Mouse (Mus musculus): Measurements from ENCODE around the gene Gfap. TPM values are rescaled to one million over a fixed set of nuclear protein-coding genes. Genes with fewer than 3 reads are reported as not detected.

The Gfap gene
- 0.09 and 0.10 TPM in 2 replicates for polyA plus RNA-seq (2016; fragmentation: Nextera tagmentation; extraction: Ambion mirVana)

DNA sequence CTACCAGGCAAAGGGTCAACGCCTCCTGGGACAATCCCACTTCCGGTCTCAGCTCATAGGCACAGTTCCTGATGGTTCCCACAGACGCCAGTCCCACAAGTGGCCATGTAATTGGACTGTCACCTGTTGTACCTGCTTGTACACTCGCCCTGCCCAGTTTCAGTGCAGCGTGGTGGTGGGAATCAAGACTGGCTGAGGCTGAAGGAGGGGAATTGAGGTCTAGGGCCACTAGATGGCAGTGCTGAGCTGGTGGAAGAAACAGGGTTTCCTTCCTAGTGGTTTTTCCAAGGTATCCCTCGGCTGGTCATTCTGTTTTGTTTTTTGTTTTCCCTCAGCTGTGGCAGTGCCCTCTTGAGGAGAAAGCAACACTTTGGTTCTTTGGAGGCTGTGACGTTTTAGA lies at the start of gene Gfap:
Gfap (minus strand) TSS at position 150 of the 400 bp plus-strand sequence.
- Histone ChIP-seq H3K4me3 (no peak within 1 kb of the TSS), H3K27me3 (ENCODE audit: poor library complexity, severe bottlenecking) (peaks cover 30% of the 10 kb centered on the region), H3K27ac (no peak within 1 kb of the TSS), H3K9me3 (no peaks in the 10 kb centered on the region), H3K4me1 (peaks cover 48% of the 10 kb centered on the region), H3K36me3 (replicated peaks) (peaks cover 18% of the 10 kb centered on the region)
- 13% methylated on average over 7 of the region's 7 CpGs for WGBS
- peak; percentile 85 for DNase-seq (ENCODE audit: extremely low spot score, low spot score)

DNA sequence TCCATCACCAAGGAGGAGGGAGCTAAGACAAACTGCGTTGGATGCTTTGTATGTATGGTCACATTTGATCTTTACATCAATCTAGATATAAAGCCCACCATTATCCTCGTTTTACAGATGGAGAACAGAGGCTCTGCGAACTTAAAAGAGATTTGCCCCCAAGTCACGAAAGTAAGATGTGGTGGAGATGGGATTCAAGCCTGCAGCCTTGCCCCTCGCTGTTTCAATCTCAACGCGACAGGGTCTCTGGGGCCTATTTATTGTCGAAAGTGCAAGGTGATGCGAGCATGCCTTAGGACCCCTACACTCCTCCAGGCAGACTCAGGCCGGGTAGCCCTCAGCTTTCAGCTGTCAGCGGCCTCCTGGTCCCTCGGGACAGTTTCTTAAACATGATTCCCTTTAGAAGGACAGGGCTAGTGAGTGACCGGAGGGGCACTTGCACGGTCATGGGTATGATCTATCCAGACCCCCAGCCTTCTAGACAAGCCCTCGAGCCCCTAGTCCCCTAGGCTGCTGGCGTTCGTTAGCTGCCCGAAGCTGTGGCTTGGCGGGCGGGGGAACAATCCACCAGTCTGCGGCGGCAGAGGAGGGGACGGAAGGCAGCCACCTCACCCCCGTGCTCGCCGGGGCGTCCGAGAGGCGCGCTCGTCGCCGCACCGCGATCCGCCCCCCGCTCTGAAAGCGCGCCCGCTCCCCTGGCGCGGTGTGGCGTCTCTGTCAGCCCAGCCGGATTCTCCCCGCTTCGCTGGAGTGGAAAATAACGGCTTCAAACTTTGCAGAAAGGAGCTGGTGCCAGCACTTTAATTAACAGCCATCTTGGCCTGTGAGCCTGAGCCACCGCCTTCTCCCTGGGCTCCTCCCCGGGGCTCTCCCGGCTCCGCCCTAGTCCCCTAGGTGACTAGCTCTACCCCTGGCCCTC lies 47.6 kb upstream of the Gfap start:
- H3K27ac ChIP-seq = peak overlapping the region; percentile 86
- peaks cover 65% of the 10 kb centered on the region for H3K4me1 ChIP-seq
- peak; percentile 50 for DNase-seq (ENCODE audit: extremely low spot score, low spot score)
- under 1% methylated on average over 51 of the region's 51 CpGs for WGBS
- H3K36me3 ChIP-seq (replicated peaks) = no peaks in the 10 kb centered on the region
- H3K9me3 ChIP-seq = no peaks in the 10 kb centered on the region
- peaks cover 100% of the 10 kb centered on the region for H3K27me3 ChIP-seq (ENCODE audit: poor library complexity, severe bottlenecking)
- H3K4me3 ChIP-seq = peak overlapping the region; percentile 61

DNA sequence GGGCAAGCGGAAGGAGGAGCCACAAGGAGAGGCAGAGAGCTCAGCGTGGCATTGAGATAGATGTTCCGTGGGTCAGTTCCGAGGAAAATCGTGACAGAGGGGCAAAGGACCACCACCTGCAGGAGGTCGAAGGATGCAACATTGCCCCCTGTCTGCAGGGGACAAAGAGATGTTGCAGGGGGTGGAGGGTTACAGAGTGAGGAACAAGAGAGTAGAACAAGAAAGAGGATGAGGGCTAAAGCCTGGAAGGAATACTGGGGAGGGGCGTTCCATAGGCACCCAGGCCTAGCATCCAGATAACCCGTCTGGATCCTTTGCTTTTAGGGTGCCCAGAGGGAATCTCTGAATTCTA lies 46.3 kb upstream of the Gfap start:
- DNase-seq (ENCODE audit: extremely low spot score, low spot score) = no peak
- Histone ChIP-seq H3K4me1 (peaks cover 54% of the 10 kb centered on the region), H3K4me3 (peak overlapping the region; percentile 53), H3K27ac (peak overlapping the region; percentile 81), H3K36me3 (replicated peaks) (no peaks in the 10 kb centered on the region), H3K9me3 (no peaks in the 10 kb centered on the region), H3K27me3 (ENCODE audit: poor library complexity, severe bottlenecking) (peaks cover 99% of the 10 kb centered on the region)
- WGBS = 2% methylated on average over 8 of the region's 8 CpGs

DNA sequence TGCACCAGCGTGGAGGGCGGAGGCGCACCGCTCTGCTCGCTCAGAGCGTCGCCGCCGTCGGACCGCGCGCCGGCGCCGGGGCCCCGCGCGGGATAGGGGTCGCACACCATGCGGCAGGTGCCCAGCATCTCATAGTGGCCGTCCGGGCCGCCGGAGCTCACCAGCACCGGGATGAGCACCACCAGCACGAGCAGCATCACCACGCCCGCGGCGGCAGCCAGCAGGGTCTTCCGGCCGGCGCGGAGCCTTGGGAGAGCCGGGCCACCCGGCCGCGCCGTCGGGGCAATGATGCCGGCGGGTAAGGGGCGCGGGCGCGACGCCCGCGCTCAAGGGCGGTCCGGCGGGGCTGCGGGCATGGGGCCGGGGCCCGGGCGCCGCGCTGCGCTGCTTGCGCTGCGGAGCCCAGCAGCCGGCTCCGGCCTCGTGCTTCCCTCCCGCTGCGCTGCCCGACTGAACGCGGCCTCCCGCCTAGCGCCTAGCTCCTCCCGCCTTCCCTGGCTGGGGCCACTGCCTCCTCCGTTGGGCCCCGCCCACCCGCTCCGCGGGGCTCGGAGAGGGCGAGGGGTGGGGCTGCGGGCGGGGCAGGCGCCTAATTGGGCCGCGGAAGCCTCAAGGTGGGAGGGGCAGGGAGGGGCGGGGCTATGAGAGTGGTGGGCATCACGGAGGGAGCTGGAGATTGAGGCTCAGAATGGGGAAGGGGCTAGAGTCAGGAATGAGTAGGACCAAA lies 45.7 kb upstream of the Gfap start, which contains the start of gene C1ql1:
C1ql1 (minus strand) TSS at position 424 of the 727 bp plus-strand sequence.
- H3K4me3 ChIP-seq = peak within 1 kb of the TSS; percentile 53
- WGBS = under 1% methylated on average over 81 of the region's 87 CpGs
- H3K9me3 ChIP-seq = no peaks in the 10 kb centered on the region
- peaks cover 94% of the 10 kb centered on the region for H3K27me3 ChIP-seq (ENCODE audit: poor library complexity, severe bottlenecking)
- H3K36me3 ChIP-seq (replicated peaks) = no peaks in the 10 kb centered on the region
- DNase-seq (ENCODE audit: extremely low spot score, low spot score) = peak; percentile 90
- H3K27ac ChIP-seq = peak within 1 kb of the TSS; percentile 81
- H3K4me1 ChIP-seq = peaks cover 54% of the 10 kb centered on the region

DNA sequence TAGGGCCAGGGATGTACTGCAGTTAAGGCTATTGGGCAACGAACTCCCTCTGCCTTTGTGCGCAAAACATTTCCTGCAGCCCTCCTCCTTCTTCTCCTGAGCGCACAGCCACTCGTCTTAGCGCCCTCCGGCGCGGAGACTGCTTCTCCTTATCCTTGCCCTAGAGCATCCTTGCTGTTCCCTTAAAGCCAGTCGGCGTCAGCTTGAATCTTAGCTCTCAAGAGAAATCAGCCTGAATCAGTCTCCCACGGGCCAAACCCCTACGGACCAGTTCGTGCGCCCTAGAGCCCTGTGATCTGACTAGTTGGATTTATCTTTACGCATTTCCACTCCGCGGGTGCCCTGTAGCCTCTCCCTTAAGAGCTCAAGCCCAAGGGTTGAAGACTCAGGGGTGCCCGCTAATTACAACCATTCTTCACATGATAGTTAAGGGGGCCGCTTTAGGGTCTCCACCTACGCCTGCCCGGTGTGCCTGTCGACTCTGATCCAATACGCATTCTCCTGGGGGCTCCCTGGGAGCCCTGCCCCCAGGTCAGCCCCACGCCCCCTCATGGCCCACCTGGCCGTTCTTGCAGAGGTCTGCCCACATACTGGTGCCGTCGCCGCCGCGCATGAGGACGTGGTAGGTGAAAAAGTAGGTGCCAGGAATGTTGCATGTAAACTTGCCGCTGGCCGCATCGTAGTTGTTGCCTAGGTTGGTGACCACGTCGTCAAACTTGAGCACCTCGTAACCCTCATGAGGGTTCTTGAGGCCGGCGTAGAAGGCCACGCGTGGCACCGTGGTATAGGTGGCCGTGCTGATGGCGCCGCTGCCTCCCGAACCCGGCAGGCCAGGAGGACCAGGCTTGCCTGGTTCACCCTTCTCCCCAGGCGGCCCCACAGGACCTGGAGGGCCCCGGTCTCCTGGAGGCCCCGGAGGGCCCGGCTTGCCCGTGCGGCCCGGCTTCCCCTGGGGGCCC lies 44.9 kb upstream of the Gfap start:
- peaks cover 54% of the 10 kb centered on the region for H3K4me1 ChIP-seq
- H3K36me3 ChIP-seq (replicated peaks) = no peaks in the 10 kb centered on the region
- 2% methylated on average over 54 of the region's 54 CpGs for WGBS
- DNase-seq (ENCODE audit: extremely low spot score, low spot score) = peak; percentile 31
- H3K4me3 ChIP-seq = peak overlapping the region; percentile 53
- H3K9me3 ChIP-seq = no peaks in the 10 kb centered on the region
- H3K27ac ChIP-seq = peak overlapping the region; percentile 81
- H3K27me3 ChIP-seq (ENCODE audit: poor library complexity, severe bottlenecking) = peaks cover 89% of the 10 kb centered on the region

DNA sequence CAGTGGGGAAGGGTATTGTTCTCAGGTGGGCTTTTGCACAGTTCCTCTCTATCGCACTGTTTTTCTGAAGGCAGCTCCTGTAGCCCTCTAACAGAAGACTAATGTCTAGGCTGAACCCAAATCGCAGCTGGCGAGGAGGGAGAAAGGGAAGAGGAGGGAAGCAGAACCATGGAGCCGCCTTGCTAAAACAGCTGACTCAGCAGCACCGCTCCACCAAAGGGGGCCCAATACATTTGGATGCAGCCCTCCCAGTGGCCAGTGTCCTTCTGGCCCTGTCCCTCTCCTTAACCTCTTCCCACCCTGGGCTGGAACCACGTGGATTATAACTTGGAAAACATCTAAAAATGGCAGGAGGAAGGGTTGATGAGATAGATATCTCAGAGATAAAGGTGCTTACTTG lies 40.5 kb upstream of the Gfap start:
- Histone ChIP-seq H3K36me3 (replicated peaks) (no peaks in the 10 kb centered on the region), H3K9me3 (no peaks in the 10 kb centered on the region), H3K4me1 (peaks cover 49% of the 10 kb centered on the region), H3K4me3 (no peak overlapping the region), H3K27me3 (ENCODE audit: poor library complexity, severe bottlenecking) (peaks cover 82% of the 10 kb centered on the region), H3K27ac (no peak overlapping the region)
- 75% methylated on average over 6 of the region's 6 CpGs for WGBS
- DNase-seq (ENCODE audit: extremely low spot score, low spot score) = no peak

DNA sequence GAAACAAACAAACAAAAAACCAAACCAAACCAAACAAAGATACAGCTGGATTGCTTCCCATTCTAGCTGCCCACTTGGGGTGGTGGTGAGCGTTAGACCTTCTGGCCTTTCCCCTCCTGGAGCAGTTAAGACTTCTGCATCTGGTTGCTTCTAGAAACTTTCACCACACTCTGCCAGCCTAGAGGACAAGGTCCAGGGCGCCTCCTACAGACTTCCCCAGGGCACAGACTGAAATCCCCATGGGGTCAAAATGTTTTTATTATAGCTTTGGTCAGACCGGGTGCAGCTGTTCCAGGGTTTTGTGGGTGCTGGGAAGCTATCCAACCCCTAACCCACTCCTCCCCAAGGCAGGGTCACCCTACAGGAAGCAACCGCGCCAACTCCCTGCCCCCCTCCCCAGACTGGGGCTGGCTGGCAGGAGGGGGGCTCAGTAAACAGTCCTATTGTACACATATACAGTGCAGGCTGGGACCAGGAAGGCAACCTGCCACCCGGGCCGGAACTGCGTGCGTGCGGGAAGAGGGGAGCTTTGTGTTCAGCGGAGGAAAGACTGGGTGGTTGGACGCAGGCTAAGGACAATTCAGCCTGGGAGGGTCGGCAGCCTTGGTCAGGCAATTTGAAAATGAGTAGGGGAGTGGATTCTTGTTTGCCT lies 38.4 kb upstream of the Gfap start:
- H3K36me3 ChIP-seq (replicated peaks) = no peaks in the 10 kb centered on the region
- H3K27ac ChIP-seq = no peak overlapping the region
- no peak overlapping the region for H3K4me3 ChIP-seq
- peaks cover 76% of the 10 kb centered on the region for H3K27me3 ChIP-seq (ENCODE audit: poor library complexity, severe bottlenecking)
- peaks cover 36% of the 10 kb centered on the region for H3K4me1 ChIP-seq
- no peaks in the 10 kb centered on the region for H3K9me3 ChIP-seq
- 51% methylated on average over 13 of the region's 13 CpGs for WGBS
- DNase-seq (ENCODE audit: extremely low spot score, low spot score) = no peak

DNA sequence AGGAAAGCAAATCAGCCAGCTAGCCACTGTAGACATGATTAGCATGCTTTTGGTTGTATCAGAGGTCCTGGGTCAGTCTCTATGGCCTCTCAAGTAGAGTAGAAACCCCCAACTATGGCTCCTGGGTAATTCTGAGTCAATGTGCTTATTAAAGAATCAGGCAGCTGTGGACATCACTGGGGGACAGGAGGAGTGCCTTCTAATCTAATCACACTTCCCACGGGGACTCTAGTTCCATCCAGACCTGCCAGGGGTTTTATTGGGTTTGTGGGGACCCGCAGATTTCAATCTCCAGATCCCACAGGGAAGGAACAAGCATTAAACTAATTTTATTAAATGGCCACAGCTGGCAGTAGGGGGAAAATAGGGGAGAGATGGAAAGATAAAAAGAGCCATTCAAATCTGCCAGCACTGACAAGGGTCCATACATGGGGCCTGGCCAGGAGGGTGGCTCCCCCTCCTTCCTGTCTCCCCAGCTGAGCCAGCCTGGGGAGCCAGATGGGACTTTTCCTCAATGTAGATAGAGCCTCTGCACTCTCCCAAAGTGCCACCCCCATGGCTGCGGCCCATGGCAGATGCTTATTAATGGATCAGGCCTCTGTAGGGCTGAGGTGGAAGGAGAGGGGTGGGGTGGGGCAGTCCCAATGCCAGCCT lies 36.9 kb upstream of the Gfap start:
- H3K27ac ChIP-seq = no peak overlapping the region; the same call in 1 of the 2 replicates

DNA sequence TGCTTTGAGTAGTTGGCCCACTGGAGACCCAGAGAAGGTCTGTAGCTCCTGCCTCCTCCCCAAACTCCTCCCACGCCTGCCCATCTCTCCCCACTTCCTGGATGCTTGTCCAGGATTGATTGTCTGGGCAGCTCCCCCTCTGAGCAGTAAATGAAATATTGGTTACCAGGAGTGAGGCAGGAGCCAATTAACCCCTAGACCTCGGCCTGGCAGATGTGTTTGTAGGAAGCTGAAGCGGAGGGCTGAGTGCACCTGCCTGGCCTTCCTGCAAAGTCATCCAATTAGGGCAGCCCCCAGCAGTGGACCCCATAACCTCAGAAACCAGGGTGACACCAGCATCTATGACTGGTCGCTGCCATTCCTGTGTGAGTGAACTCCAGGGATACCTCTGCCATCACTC lies 35.6 kb upstream of the Gfap start:
- H3K27ac ChIP-seq = peak overlapping the region; percentile 66; the same call in 1 of the 2 replicates
- H3K27me3 ChIP-seq (ENCODE audit: poor library complexity, severe bottlenecking) = peaks cover 56% of the 10 kb centered on the region
- no peak for DNase-seq (ENCODE audit: extremely low spot score, low spot score)
- H3K36me3 ChIP-seq (replicated peaks) = no peaks in the 10 kb centered on the region
- peaks cover 34% of the 10 kb centered on the region for H3K4me1 ChIP-seq
- no peak overlapping the region for H3K4me3 ChIP-seq
- 35% methylated on average over 4 of the region's 4 CpGs for WGBS
- no peaks in the 10 kb centered on the region for H3K9me3 ChIP-seq

More for the DNA sequence above, 36.9 kb upstream of the Gfap start:
- H3K4me1 ChIP-seq = peaks cover 34% of the 10 kb centered on the region
- 83% methylated on average over 3 of the region's 3 CpGs for WGBS
- H3K36me3 ChIP-seq (replicated peaks) = no peaks in the 10 kb centered on the region
- H3K4me3 ChIP-seq = no peak overlapping the region
- no peaks in the 10 kb centered on the region for H3K9me3 ChIP-seq
- no peak for DNase-seq (ENCODE audit: extremely low spot score, low spot score)
- peaks cover 62% of the 10 kb centered on the region for H3K27me3 ChIP-seq (ENCODE audit: poor library complexity, severe bottlenecking)

DNA sequence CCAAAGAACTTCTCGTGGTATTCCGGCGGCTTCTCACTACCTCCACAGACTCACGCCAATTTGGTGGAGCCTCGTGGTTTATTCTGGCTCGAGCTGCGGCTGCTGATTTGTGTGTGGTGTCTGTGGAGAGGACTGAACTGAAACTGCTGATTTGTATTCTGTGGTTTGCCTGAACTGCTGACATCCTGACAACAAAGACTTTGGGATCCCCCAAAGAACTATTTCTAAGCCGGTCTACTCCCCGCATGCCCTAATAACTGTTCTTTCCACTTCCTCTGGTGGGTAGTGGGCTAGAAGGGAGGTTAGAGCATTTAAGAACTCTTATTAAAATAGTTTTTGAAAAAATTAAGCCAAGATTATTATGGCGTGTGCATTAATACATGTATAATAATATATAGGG lies 30.0 kb upstream of the Gfap start:
- 94% methylated on average over 10 of the region's 10 CpGs for WGBS
- Histone ChIP-seq H3K27me3 (ENCODE audit: poor library complexity, severe bottlenecking) (peaks cover 14% of the 10 kb centered on the region), H3K4me3 (no peak overlapping the region), H3K9me3 (no peaks in the 10 kb centered on the region), H3K4me1 (peaks cover 4% of the 10 kb centered on the region), H3K36me3 (replicated peaks) (no peaks in the 10 kb centered on the region), H3K27ac (no peak overlapping the region)
- DNase-seq (ENCODE audit: extremely low spot score, low spot score) = no peak

DNA sequence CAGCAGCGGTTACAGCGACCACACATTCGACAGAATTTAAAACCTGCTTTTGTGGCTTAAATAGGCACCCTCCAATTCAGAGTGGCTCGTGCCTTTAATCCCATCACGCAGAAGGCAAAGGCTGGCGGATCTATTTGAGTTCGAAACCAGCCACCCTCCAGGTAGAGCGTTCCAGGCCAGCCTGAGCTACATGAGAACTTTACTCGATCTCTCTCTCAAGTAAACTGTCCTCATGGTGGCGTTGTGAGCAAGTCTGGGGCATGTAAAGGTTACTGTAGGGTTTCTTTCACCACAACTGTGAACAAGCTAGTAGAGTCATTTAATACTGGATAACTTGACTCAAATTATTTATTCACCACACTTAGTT lies 24.6 kb upstream of the Gfap start:
- Histone ChIP-seq H3K4me3 (peak overlapping the region; percentile 92), H3K27ac (peak overlapping the region; percentile 97), H3K9me3 (no peaks in the 10 kb centered on the region), H3K36me3 (replicated peaks) (peaks cover 28% of the 10 kb centered on the region), H3K27me3 (ENCODE audit: poor library complexity, severe bottlenecking) (no peaks in the 10 kb centered on the region), H3K4me1 (peaks cover 42% of the 10 kb centered on the region)
- no peak for DNase-seq (ENCODE audit: extremely low spot score, low spot score)
- WGBS = 1% methylated on average over 10 of the region's 10 CpGs

Data from forebrain, embryonic 10.5 days (tissue).